Mouse (Mus musculus) C2C12 (cell line): ENCODE results near the gene Tex2.
A peak's percentile ranks its signal among the peaks of the same experiment; 100 is the strongest.

Source experiments
- CEBPB ChIP-seq: IDR thresholded peaks from one replicate; pipeline ENCODE4 v1.6.1; 2011; ENCODE audit warnings: low read depth, mild to moderate bottlenecking, control low read depth, moderate library complexity
- CTCF ChIP-seq: IDR thresholded peaks from one replicate; pipeline ENCODE4 v1.5.1; 2011; ENCODE audit not compliant: control insufficient read depth, insufficient read depth, insufficient read length
- MAX ChIP-seq: IDR thresholded peaks from one replicate; pipeline ENCODE4 v1.6.1; 2011; ENCODE audit warnings: mild to moderate bottlenecking, control low read depth
- MYOD1 ChIP-seq: IDR thresholded peaks from one replicate; pipeline ENCODE4 v1.6.1; 2011; ENCODE audit warnings: low read depth; ENCODE audit not compliant: control insufficient read depth, insufficient read length
- MYOG ChIP-seq: IDR thresholded peaks from one replicate; pipeline ENCODE4 v1.6.1; 2011; ENCODE audit not compliant: control insufficient read depth, insufficient read length; ENCODE audit errors: extremely low read depth
- USF1 ChIP-seq: IDR thresholded peaks from one replicate; pipeline ENCODE4 v1.6.1; 2011; ENCODE audit warnings: low read depth, mild to moderate bottlenecking, control low read depth, moderate library complexity

GRCm38 (mm10) chr11:106627692-106628091 is 14.5 kb upstream of the Tex2 start:
- TF ChIP-seq CTCF (peak; percentile 60), CEBPB (no peak), MAX (no peak), MYOD1 (no peak), USF1 (no peak), MYOG (no peak)
